16 mouse cellular contexts compared by ENCODE assay signal in genomic region chr13:109448121-109448520, GRCm38 (mm10).
"Had no signal": no experiment of that assay in that cellular context is flagged by ENCODE, and none has a peak within 500 bp of the region (broad histone marks: within the 10 kb centered on the region; RNA-seq: fewer than 3 reads in every experiment).

No protein-coding gene starts in this region.

- H3K27ac ChIP-seq: hindbrain, embryonic 15.5 days; limb, embryonic 13.5 days; liver, embryonic 15.5 days; midbrain, embryonic 10.5 days; neural tube, embryonic 13.5 days; stomach, embryonic 15.5 days had no signal

- H3K9me3 ChIP-seq: hindbrain, embryonic 15.5 days; liver, embryonic 15.5 days; stomach, embryonic 15.5 days had no signal

- H3K36me3 ChIP-seq: hindbrain, embryonic 15.5 days; limb, embryonic 13.5 days; liver, embryonic 15.5 days; midbrain, embryonic 10.5 days; neural tube, embryonic 13.5 days; stomach, embryonic 15.5 days had no signal

- H3K4me3 ChIP-seq: hindbrain, embryonic 15.5 days; limb, embryonic 13.5 days; liver, embryonic 15.5 days; midbrain, embryonic 10.5 days; neural tube, embryonic 13.5 days; stomach, embryonic 15.5 days had no signal

- H3K4me1 ChIP-seq: liver, embryonic 15.5 days; stomach, embryonic 15.5 days had no signal

- DNase-seq: left cerebral cortex, postnatal 4 days; lung, embryonic 14.5 days; lung, postnatal 10 days; lung, postnatal 4 days; retina, postnatal 1 day; right cerebral cortex, postnatal 4 days; thymus, adult 2 months; thymus, postnatal 25 days had no signal

- H3K27me3 ChIP-seq: hindbrain, embryonic 15.5 days; limb, embryonic 13.5 days; liver, embryonic 15.5 days; neural tube, embryonic 13.5 days; stomach, embryonic 15.5 days had no signal

- H3K9ac ChIP-seq: hindbrain, embryonic 15.5 days; limb, embryonic 13.5 days; liver, embryonic 15.5 days; lung, embryonic 14.5 days; neural tube, embryonic 13.5 days; stomach, embryonic 15.5 days had no signal

- H3K4me2 ChIP-seq: hindbrain, embryonic 15.5 days; limb, embryonic 13.5 days; liver, embryonic 11.5 days; liver, embryonic 15.5 days; lung, embryonic 14.5 days; neural tube, embryonic 13.5 days; stomach, embryonic 15.5 days had no signal

- ATAC-seq: midbrain, embryonic 16.5 days had no signal
